Mouse (Mus musculus): ENCODE results near the gene Dhx33. TPM values are rescaled to one million over a fixed set of nuclear protein-coding genes. Genes with fewer than 3 reads are reported as not detected.
A peak's percentile ranks its signal among the peaks of the same experiment; 100 is the strongest.

Dhx33 gene
- total RNA-seq (2021) = 10 to 100 TPM; 13.9 to 19.5 TPM
- long read RNA-seq, experiment 1, full-length matches to known transcripts = 5 of 14 reads
- long read RNA-seq, experiment 1, partial matches to known transcripts = 7 of 14 reads
- long read RNA-seq, experiment 1, other reads (novel, unspliced or antisense) = 2 of 14 reads
- long read RNA-seq, experiment 2, full-length matches to known transcripts = 11 of 19 reads
- long read RNA-seq, experiment 2, partial matches to known transcripts = 2 of 19 reads
- long read RNA-seq, experiment 2, other reads (novel, unspliced or antisense) = 6 of 19 reads

- peak; percentile 87 to 96 for DNase-seq (ENCODE audit: low spot score in 2 of 2)
Measured at GRCm38 (mm10) chr11:71004316-71004773, at the start of gene Dhx33. Gene Dhx33 (minus strand): TSS chr11:71004437.

- DNase-seq (ENCODE audit: low spot score in 2 of 2) = no peak
Measured at GRCm38 (mm10) chr11:71052554-71052953, 48.3 kb upstream of the Dhx33 start.

- no peak for DNase-seq (ENCODE audit: low spot score in 2 of 2)
Measured at GRCm38 (mm10) chr11:71039526-71040298, 35.5 kb upstream of the Dhx33 start.

- peak; percentile 34 to 68 for DNase-seq (ENCODE audit: low spot score in 2 of 2)
Measured at GRCm38 (mm10) chr11:71033163-71033761, 29.0 kb upstream of the Dhx33 start, which contains the start of gene 6330403K07Rik. Gene 6330403K07Rik (minus strand): TSS chr11:71033513.

GRCm38 (mm10) chr11:71032491-71033162 lies 28.4 kb upstream of the Dhx33 start:
- DNase-seq (ENCODE audit: low spot score in 2 of 2) = peak in 1 of 2 experiments; percentile 19

- no peak for DNase-seq (ENCODE audit: low spot score in 2 of 2)
Measured at GRCm38 (mm10) chr11:71032070-71032469, 27.8 kb upstream of the Dhx33 start.

GRCm38 (mm10) chr11:71029403-71030118 lies 25.3 kb upstream of the Dhx33 start:
- no peak for DNase-seq (ENCODE audit: low spot score in 2 of 2)

GRCm38 (mm10) chr11:71028280-71028679 lies 24.0 kb upstream of the Dhx33 start:
- no peak for DNase-seq (ENCODE audit: low spot score in 2 of 2)

- peak; percentile 94 to 97 for DNase-seq (ENCODE audit: low spot score in 2 of 2)
Measured at GRCm38 (mm10) chr11:71019201-71020068, 15.2 kb upstream of the Dhx33 start, which contains the start of the genes Mis12 and Derl2. Gene Mis12 (plus strand): TSS chr11:71019611. Gene Derl2 (minus strand): TSS chr11:71019841.

- no peak for DNase-seq (ENCODE audit: low spot score in 2 of 2)
Measured at GRCm38 (mm10) chr11:71018416-71019200, 14.4 kb upstream of the Dhx33 start.

GRCm38 (mm10) chr11:71017051-71017450 lies 12.8 kb upstream of the Dhx33 start:
- no peak for DNase-seq (ENCODE audit: low spot score in 2 of 2)

GRCm38 (mm10) chr11:71012743-71013142 lies 8.5 kb upstream of the Dhx33 start:
- DNase-seq (ENCODE audit: low spot score in 2 of 2) = no peak

- DNase-seq (ENCODE audit: low spot score in 2 of 2) = no peak
Measured at GRCm38 (mm10) chr11:71008321-71008720, 4.1 kb upstream of the Dhx33 start.

GRCm38 (mm10) chr11:71007831-71008230 lies 3.6 kb upstream of the Dhx33 start:
- no peak for DNase-seq (ENCODE audit: low spot score in 2 of 2)

GRCm38 (mm10) chr11:71007026-71007425 lies 2.8 kb upstream of the Dhx33 start:
- DNase-seq (ENCODE audit: low spot score in 2 of 2) = no peak

GRCm38 (mm10) chr11:71005046-71005445 lies 809 bp upstream of the Dhx33 start:
- no peak for DNase-seq (ENCODE audit: low spot score in 2 of 2)

- peak in 1 of 2 experiments; percentile 49 for DNase-seq (ENCODE audit: low spot score in 2 of 2)
Measured at GRCm38 (mm10) chr11:71003611-71004315, 474 bp downstream of the Dhx33 start.

- DNase-seq (ENCODE audit: low spot score in 2 of 2) = no peak
Measured at GRCm38 (mm10) chr11:71001167-71001566, 3.1 kb downstream of the Dhx33 start.

Data from gastrocnemius, postnatal 4 days (tissue).